Mouse (Mus musculus) lung, embryonic 14.5 days (tissue): ENCODE measurements around the gene Hoxc4. TPM values are rescaled to one million over a fixed set of nuclear protein-coding genes. Genes with fewer than 3 reads are reported as not detected.

Experiments
- ATAC-seq: fragments of 200-750 bp; cut with Nextera tagmentation; 2 replicates; pipeline ENCODE4 v1.8.0; 2017; ENCODE audit warnings: mild to moderate bottlenecking, moderate TSS enrichment, moderate library complexity; ENCODE audit not compliant: insufficient read depth
- DNase-seq: peaks from one replicate; pipeline ENCODE4 v3.0.0-alpha.2; 2015
- H3K27ac ChIP-seq: fragments of 300-500 bp; sonication (generic); 2 replicates; pipeline ENCODE4 v1.5.1; 2014; ENCODE audit warnings: low read depth, mild to moderate bottlenecking, moderate library complexity
- H3K27me3 ChIP-seq: fragments of 300-500 bp; sonication (generic); 2 replicates; pipeline ENCODE4 v1.6.1; 2014; ENCODE audit warnings: low read length, control low read depth; ENCODE audit not compliant: insufficient read depth
- H3K36me3 ChIP-seq: fragments of 300-500 bp; sonication (generic); 2 replicates; pipeline ENCODE4 v1.6.1; 2014; ENCODE audit warnings: control low read depth; ENCODE audit not compliant: insufficient read depth
- H3K4me1 ChIP-seq: fragments of 300-500 bp; sonication (generic); 2 replicates; pipeline ENCODE4 v1.6.1; 2014; ENCODE audit warnings: antibody characterized with exemption, control low read depth; ENCODE audit not compliant: insufficient read depth
- H3K4me2 ChIP-seq: fragments of 300-500 bp; sonication (generic); 2 replicates; pipeline ENCODE4 v1.6.1; 2014; ENCODE audit warnings: mild to moderate bottlenecking
- H3K4me3 ChIP-seq: fragments of 300-500 bp; sonication (generic); 2 replicates; pipeline ENCODE4 v1.5.1; 2014; ENCODE audit warnings: low read depth, low read length
- H3K9ac ChIP-seq: fragments of 300-500 bp; sonication (generic); 2 replicates; pipeline ENCODE4 v1.6.1; 2014
- H3K9me3 ChIP-seq: fragments of 300-500 bp; sonication (generic); 2 replicates; pipeline ENCODE4 v1.6.1; 2016; ENCODE audit warnings: low read depth, low read length, control low read depth
- CTCF ChIP-seq: IDR thresholded peaks from 2 replicates; pipeline ENCODE4 v1.5.1; 2016; ENCODE audit warnings: antibody characterized with exemption, low read depth
- WGBS: fragments of 180-500 bp; shearing (Covaris S2); extraction: QIAGEN DNeasy Blood & Tissue Kit; methylation state at CpG from one replicate; pipeline ENCODE4 v1.1.7; 2014; 5-methylcytosine and 5-hydroxymethylcytosine counted together
- polyA plus RNA-seq: library from polyadenylated mRNA; unstranded; fragments of >200 nt; fragmentation: Nextera tagmentation; extraction: Ambion mirVana; gene quantifications from 2 replicates; pipeline ENCODE4 v1.2.1, GENCODE M21; 2014

The Hoxc4 gene
- polyA plus RNA-seq, 1 experiment from 2014 or later: 2.1 TPM

DNA sequence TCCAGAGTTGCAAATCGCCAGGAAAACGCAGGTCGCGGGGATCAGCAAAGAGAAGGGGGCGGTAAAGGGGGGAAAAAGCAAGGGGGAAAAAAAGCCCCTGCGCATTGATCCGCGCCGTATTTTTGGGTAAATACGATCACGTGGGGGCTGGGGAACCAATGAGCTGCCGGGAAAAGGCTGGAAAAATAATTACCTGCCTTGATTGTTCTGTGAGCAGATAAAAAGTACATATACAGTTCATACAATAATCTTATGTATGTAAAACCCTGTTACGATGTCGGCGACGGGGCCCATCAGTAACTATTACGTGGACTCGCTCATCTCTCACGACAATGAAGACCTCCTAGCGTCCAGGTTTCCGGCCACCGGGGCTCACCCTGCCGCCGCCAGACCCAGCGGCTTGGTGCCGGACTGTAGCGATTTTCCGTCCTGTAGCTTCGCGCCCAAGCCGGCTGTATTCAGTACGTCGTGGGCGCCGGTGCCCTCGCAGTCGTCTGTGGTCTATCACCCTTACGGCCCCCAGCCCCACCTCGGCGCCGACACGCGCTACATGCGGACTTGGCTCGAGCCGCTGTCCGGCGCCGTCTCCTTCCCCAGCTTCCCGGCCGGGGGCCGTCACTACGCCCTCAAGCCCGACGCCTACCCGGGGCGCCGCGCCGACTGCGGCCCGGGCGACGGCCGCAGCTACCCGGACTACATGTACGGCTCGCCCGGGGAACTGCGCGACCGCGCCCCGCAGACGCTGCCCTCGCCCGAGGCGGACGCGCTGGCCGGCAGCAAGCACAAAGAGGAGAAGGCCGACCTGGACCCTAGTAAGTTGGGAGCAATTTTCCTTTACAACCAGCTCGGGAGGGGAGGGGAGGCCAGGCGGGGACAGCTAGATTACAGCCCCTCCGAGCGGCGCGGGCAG, 37.1 kb upstream of the Hoxc4 start:
- Histone ChIP-seq H3K9ac (no peak overlapping the region), H3K27me3 (peaks cover 100% of the 10 kb centered on the region), H3K9me3 (no peaks in the 10 kb centered on the region), H3K4me1 (0 out of 2 replicates have a peak, but pooled peaks cover 2% of the 10 kb centered on the region), H3K4me2 (peak overlapping the region; percentile 46), H3K27ac (no peak overlapping the region), H3K36me3 (no peaks in the 10 kb centered on the region), H3K4me3 (peak overlapping the region; percentile 26)
- no peak for TF ChIP-seq CTCF
- ATAC-seq: 0 out of 2 replicates have a peak, but pooled peaks have one; percentile 25
- DNase-seq: no peak
- WGBS: under 1% methylated on average over 88 of the region's 88 CpGs

- Histone ChIP-seq H3K9ac (no peak overlapping the region), H3K27me3 (peaks cover 100% of the 10 kb centered on the region), H3K4me1 (0 out of 2 replicates have a peak, but pooled peaks cover 2% of the 10 kb centered on the region), H3K36me3 (no peaks in the 10 kb centered on the region), H3K4me2 (no peak overlapping the region), H3K9me3 (no peaks in the 10 kb centered on the region), H3K27ac (no peak overlapping the region), H3K4me3 (no peak overlapping the region)
- DNase-seq (no peak), ATAC-seq (no peak)
- 2% methylated on average over 12 of the region's 12 CpGs for WGBS
- TF ChIP-seq CTCF: no peak
Measured at GRCm38 (mm10) chr15:102983716-102984115, 35.0 kb upstream of the Hoxc4 start.

GRCm38 (mm10) chr15:102984521-102984920, 34.2 kb upstream of the Hoxc4 start:
- Histone ChIP-seq H3K9me3 (no peaks in the 10 kb centered on the region), H3K27ac (no peak overlapping the region), H3K36me3 (no peaks in the 10 kb centered on the region), H3K4me1 (0 out of 2 replicates have a peak, but pooled peaks cover 2% of the 10 kb centered on the region), H3K27me3 (peaks cover 100% of the 10 kb centered on the region), H3K4me2 (no peak overlapping the region), H3K4me3 (no peak overlapping the region), H3K9ac (no peak overlapping the region)
- no peak for DNase-seq
- 3% methylated on average over 10 of the region's 10 CpGs for WGBS
- TF ChIP-seq CTCF: no peak
- ATAC-seq: no peak

DNA sequence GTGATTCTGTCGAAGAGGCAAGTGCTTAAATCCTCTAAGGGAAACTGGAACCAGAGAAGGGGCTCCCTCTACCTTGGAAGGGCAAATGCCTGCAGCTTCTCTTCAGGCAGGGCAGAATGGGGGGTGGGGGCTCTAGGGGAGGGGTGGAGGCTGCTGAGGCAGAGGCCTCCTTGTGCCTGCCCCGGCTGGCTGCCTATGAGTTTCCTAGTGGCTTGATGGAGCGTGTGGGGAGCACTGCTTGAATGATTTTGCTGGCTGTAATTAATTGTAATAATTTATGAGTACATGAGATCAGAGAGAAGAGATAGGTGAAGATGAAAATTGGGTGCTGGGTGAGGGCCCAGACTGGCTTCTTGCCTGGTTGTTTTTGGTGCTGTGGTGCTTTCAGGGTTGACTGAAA, 33.8 kb upstream of the Hoxc4 start:
- H3K9me3 ChIP-seq: no peaks in the 10 kb centered on the region
- no peaks in the 10 kb centered on the region for H3K36me3 ChIP-seq
- no peak for TF ChIP-seq CTCF
- peaks cover 100% of the 10 kb centered on the region for H3K27me3 ChIP-seq
- ATAC-seq (no peak), DNase-seq (no peak)
- H3K9ac ChIP-seq: no peak overlapping the region
- no peak overlapping the region for H3K4me3 ChIP-seq
- no peak overlapping the region for H3K4me2 ChIP-seq
- H3K4me1 ChIP-seq: 0 out of 2 replicates have a peak, but pooled peaks cover 2% of the 10 kb centered on the region
- 9% methylated on average over 3 of the region's 3 CpGs for WGBS
- no peak overlapping the region for H3K27ac ChIP-seq

- Histone ChIP-seq H3K27me3 (peaks cover 98% of the 10 kb centered on the region), H3K27ac (no peak overlapping the region), H3K4me2 (no peak overlapping the region), H3K9ac (no peak overlapping the region), H3K4me3 (no peak overlapping the region), H3K9me3 (no peaks in the 10 kb centered on the region), H3K4me1 (no peaks in the 10 kb centered on the region), H3K36me3 (no peaks in the 10 kb centered on the region)
- DNase-seq (peak; percentile 99), ATAC-seq (peak; percentile 63; the same call in 1 of the 2 replicates)
- TF ChIP-seq CTCF: peak; percentile 94
- WGBS: 3% methylated on average over 21 of the region's 21 CpGs
Measured at GRCm38 (mm10) chr15:102987124-102987833, 31.5 kb upstream of the Hoxc4 start.

DNA sequence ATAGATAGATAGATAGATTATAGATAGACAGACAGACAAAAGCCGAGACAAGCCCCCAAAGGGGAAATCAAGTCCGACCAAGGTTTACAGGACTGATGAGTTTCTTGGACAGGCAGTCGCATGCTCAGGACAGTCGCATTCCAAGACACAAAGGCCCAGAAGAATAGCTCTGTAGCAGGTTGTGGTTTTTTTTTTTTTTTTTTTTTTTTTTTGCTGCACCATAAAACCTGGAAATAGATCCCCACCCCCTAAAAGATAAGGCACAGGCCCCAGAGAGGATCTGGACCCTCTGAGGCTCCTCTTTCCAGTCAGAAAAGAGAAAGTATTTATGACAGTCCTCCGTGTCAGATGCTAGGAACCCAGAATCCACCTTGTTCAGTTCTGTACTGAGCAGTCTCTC, 30.7 kb upstream of the Hoxc4 start:
- Histone ChIP-seq H3K27me3 (peaks cover 98% of the 10 kb centered on the region), H3K4me2 (no peak overlapping the region), H3K9ac (no peak overlapping the region), H3K9me3 (no peaks in the 10 kb centered on the region), H3K4me1 (no peaks in the 10 kb centered on the region), H3K36me3 (no peaks in the 10 kb centered on the region), H3K4me3 (no peak overlapping the region), H3K27ac (no peak overlapping the region)
- TF ChIP-seq CTCF: no peak
- no peak for ATAC-seq
- DNase-seq: no peak
- 24% methylated on average over 5 of the region's 5 CpGs for WGBS
